Mouse (Mus musculus) embryonic facial prominence, embryonic 14.5 days (tissue): ENCODE measurements around the gene Irf8. TPM values are rescaled to one million over a fixed set of nuclear protein-coding genes. Genes with fewer than 3 reads are reported as not detected.

Source experiments
- ATAC-seq: fragments of 200-750 bp; cut with Nextera tagmentation; 2 replicates; pipeline ENCODE4 v1.8.0; 2017; ENCODE audit warnings: low read depth, moderate number of reproducible peaks, moderate TSS enrichment
- DNase-seq: peaks from one replicate; pipeline ENCODE4 v3.0.0-alpha.2; 2015; ENCODE audit warnings: low spot score
- H3K27ac ChIP-seq: fragments of 300-500 bp; sonication (generic); replicated peaks from 2 replicates; pipeline ENCODE4 v1.5.1; 2014; ENCODE audit warnings: low read depth, mild to moderate bottlenecking, low read length, moderate library complexity
- H3K27me3 ChIP-seq: fragments of 300-500 bp; sonication (generic); replicated peaks from 2 replicates; pipeline ENCODE4 v1.6.1; 2014; ENCODE audit warnings: low read length; ENCODE audit not compliant: control insufficient read depth, insufficient read depth
- H3K36me3 ChIP-seq: fragments of 300-500 bp; sonication (generic); 2 replicates; pipeline ENCODE4 v1.6.1; 2014; ENCODE audit warnings: low read length, mixed read lengths; ENCODE audit not compliant: control insufficient read depth, insufficient read depth
- H3K4me1 ChIP-seq: fragments of 300-500 bp; sonication (generic); 2 replicates; pipeline ENCODE4 v1.6.1; 2014; ENCODE audit warnings: antibody characterized with exemption, low read length; ENCODE audit not compliant: control insufficient read depth, insufficient read depth
- H3K4me2 ChIP-seq: fragments of 300-500 bp; sonication (generic); 2 replicates; pipeline ENCODE4 v1.6.1; 2014; ENCODE audit warnings: low read depth, mild to moderate bottlenecking, low read length, moderate library complexity, mixed read lengths
- H3K4me3 ChIP-seq: fragments of 300-500 bp; sonication (generic); 2 replicates; pipeline ENCODE4 v1.5.1; 2014; ENCODE audit warnings: low read depth, mild to moderate bottlenecking, low read length
- H3K9ac ChIP-seq: fragments of 300-500 bp; sonication (generic); 2 replicates; pipeline ENCODE4 v1.6.1; 2014; ENCODE audit warnings: low read depth, mild to moderate bottlenecking, low read length, moderate library complexity, mixed read lengths
- H3K9me3 ChIP-seq: fragments of 300-500 bp; sonication (generic); 2 replicates; pipeline ENCODE4 v1.6.1; 2016; ENCODE audit warnings: low read length; ENCODE audit not compliant: control insufficient read depth
- WGBS: fragments of 180-500 bp; shearing (Covaris S2); extraction: QIAGEN DNeasy Blood & Tissue Kit; methylation state at CpG from one replicate; pipeline ENCODE4 v1.1.7; 2014; 5-methylcytosine and 5-hydroxymethylcytosine counted together
- polyA plus RNA-seq: library from polyadenylated mRNA; unstranded; fragments of >200 nt; fragmentation: Nextera tagmentation; extraction: Ambion mirVana; gene quantifications from 2 replicates; pipeline ENCODE4 v1.2.1, GENCODE M21; 2014

Irf8 gene
- polyA plus RNA-seq, 1 experiment from 2014 or later, result 7.4 TPM

DNA sequence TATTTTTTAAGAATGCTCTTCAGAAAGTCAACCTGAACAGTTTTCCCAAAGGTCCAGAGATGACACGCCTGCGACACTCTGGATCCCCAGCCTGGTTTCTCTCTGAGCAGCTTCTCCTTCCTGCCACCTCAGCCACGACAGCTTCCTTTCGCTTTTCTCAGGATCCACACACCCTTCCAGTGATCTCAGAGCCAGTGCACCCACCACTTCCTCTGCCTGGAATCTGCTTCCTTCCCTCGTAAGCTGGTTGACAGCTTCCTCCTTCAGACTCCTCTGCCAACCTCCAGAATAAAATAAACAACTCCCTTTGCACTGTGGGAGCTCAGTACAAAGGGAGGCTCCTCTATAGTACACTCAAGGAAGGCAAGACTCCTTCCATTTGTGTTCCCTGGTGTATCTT lies 27.1 kb downstream of the Irf8 start:
- DNase-seq (no peak), ATAC-seq (no peak)
- no peak overlapping the region for H3K27ac ChIP-seq
- no peak overlapping the region for H3K4me2 ChIP-seq
- no peaks in the 10 kb centered on the region for H3K9me3 ChIP-seq
- H3K4me3 ChIP-seq, result no peak overlapping the region
- H3K27me3 ChIP-seq, result no peaks in the 10 kb centered on the region
- WGBS, result 72% methylated on average over 5 of the region's 5 CpGs
- H3K9ac ChIP-seq, result no peak overlapping the region
- H3K36me3 ChIP-seq, result no peaks in the 10 kb centered on the region
- H3K4me1 ChIP-seq, result no peaks in the 10 kb centered on the region

DNA sequence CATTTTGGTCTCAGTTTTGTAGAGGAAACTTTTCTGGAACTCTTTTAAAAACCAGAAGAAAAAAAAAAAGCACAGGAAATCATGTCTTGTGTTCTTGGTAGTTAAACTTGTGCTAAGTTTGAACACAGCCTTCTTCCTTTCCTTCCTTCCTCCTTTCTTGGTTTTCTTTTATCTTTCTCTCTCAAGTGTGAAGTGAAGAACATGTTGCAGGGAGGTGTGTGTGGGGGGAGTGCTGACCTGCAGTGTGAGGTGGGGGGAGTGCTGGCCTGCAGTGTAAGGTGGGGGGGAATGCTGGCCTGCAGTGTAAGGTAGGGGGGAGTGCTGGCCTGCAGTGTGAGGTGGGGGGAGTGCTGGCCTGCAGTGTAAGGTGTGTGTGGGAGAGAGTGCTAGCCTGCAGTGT lies 28.5 kb downstream of the Irf8 start:
- H3K4me2 ChIP-seq, result no peak overlapping the region
- no peak for ATAC-seq

GRCm38 (mm10) chr8:120766622-120767021 lies 30.5 kb downstream of the Irf8 start:
- ATAC-seq, result no peak
- H3K9me3 ChIP-seq, result no peaks in the 10 kb centered on the region
- H3K4me3 ChIP-seq, result no peak overlapping the region

More for the DNA sequence above, 28.5 kb downstream of the Irf8 start:
- Histone ChIP-seq H3K9ac (no peak overlapping the region), H3K27me3 (no peaks in the 10 kb centered on the region), H3K9me3 (no peaks in the 10 kb centered on the region), H3K4me1 (no peaks in the 10 kb centered on the region), H3K4me3 (no peak overlapping the region), H3K36me3 (no peaks in the 10 kb centered on the region), H3K27ac (no peak overlapping the region)
- DNase-seq, result no peak

GRCm38 (mm10) chr8:120768454-120769218 lies 32.5 kb downstream of the Irf8 start:
- H3K36me3 ChIP-seq, result no peaks in the 10 kb centered on the region
- no peak for ATAC-seq

More at GRCm38 (mm10) chr8:120766622-120767021, 30.5 kb downstream of the Irf8 start:
- H3K36me3 ChIP-seq, result no peaks in the 10 kb centered on the region
- no peak overlapping the region for H3K9ac ChIP-seq
- 48% methylated on average over 3 of the region's 3 CpGs for WGBS
- no peak overlapping the region for H3K4me2 ChIP-seq
- DNase-seq, result no peak
- H3K27ac ChIP-seq, result no peak overlapping the region
- H3K27me3 ChIP-seq, result no peaks in the 10 kb centered on the region
- no peaks in the 10 kb centered on the region for H3K4me1 ChIP-seq

GRCm38 (mm10) chr8:120777184-120777583 lies 41.0 kb downstream of the Irf8 start:
- Histone ChIP-seq H3K36me3 (no peaks in the 10 kb centered on the region), H3K4me3 (no peak overlapping the region), H3K9ac (no peak overlapping the region), H3K27ac (no peak overlapping the region), H3K4me2 (no peak overlapping the region), H3K9me3 (no peaks in the 10 kb centered on the region), H3K4me1 (no peaks in the 10 kb centered on the region), H3K27me3 (no peaks in the 10 kb centered on the region; the same call in 1 of the 2 replicates)
- DNase-seq, result no peak
- WGBS, result 88% methylated on average over 10 of the region's 10 CpGs
- no peak for ATAC-seq

More at GRCm38 (mm10) chr8:120768454-120769218, 32.5 kb downstream of the Irf8 start:
- Histone ChIP-seq H3K9ac (no peak overlapping the region), H3K27me3 (no peaks in the 10 kb centered on the region), H3K4me1 (no peaks in the 10 kb centered on the region), H3K4me3 (no peak overlapping the region), H3K9me3 (no peaks in the 10 kb centered on the region), H3K27ac (no peak overlapping the region), H3K4me2 (no peak overlapping the region)
- WGBS, result 67% methylated on average over 12 of the region's 12 CpGs
- DNase-seq, result no peak

GRCm38 (mm10) chr8:120777732-120778131 lies 41.6 kb downstream of the Irf8 start:
- no peak overlapping the region for H3K27ac ChIP-seq
- no peaks in the 10 kb centered on the region for H3K36me3 ChIP-seq
- ATAC-seq, result peak; percentile 60
- no peaks in the 10 kb centered on the region for H3K9me3 ChIP-seq
- WGBS, result 38% methylated on average over 13 of the region's 13 CpGs
- no peak overlapping the region for H3K9ac ChIP-seq
- no peak overlapping the region for H3K4me2 ChIP-seq
- H3K4me1 ChIP-seq, result no peaks in the 10 kb centered on the region
- DNase-seq, result peak; percentile 73
- H3K27me3 ChIP-seq, result no peaks in the 10 kb centered on the region; the same call in 1 of the 2 replicates
- H3K4me3 ChIP-seq, result no peak overlapping the region

- no peak overlapping the region for H3K9ac ChIP-seq
- WGBS, result 86% methylated on average over 7 of the region's 7 CpGs
- DNase-seq (no peak), ATAC-seq (no peak)
- no peak overlapping the region for H3K4me2 ChIP-seq
- no peak overlapping the region for H3K27ac ChIP-seq
- no peaks in the 10 kb centered on the region; the same call in 1 of the 2 replicates for H3K27me3 ChIP-seq
- H3K4me3 ChIP-seq, result no peak overlapping the region
- no peaks in the 10 kb centered on the region for H3K4me1 ChIP-seq
- no peaks in the 10 kb centered on the region for H3K36me3 ChIP-seq
- H3K9me3 ChIP-seq, result no peaks in the 10 kb centered on the region
Measured at GRCm38 (mm10) chr8:120779106-120779505, 42.9 kb downstream of the Irf8 start.

GRCm38 (mm10) chr8:120783781-120784180 lies 47.6 kb downstream of the Irf8 start:
- Histone ChIP-seq H3K9ac (no peak overlapping the region), H3K4me1 (no peaks in the 10 kb centered on the region), H3K36me3 (no peaks in the 10 kb centered on the region), H3K4me2 (no peak overlapping the region), H3K27me3 (no peaks in the 10 kb centered on the region), H3K9me3 (no peaks in the 10 kb centered on the region), H3K27ac (no peak overlapping the region), H3K4me3 (no peak overlapping the region)
- DNase-seq (no peak), ATAC-seq (no peak)
- 79% methylated on average over 4 of the region's 4 CpGs for WGBS

DNA sequence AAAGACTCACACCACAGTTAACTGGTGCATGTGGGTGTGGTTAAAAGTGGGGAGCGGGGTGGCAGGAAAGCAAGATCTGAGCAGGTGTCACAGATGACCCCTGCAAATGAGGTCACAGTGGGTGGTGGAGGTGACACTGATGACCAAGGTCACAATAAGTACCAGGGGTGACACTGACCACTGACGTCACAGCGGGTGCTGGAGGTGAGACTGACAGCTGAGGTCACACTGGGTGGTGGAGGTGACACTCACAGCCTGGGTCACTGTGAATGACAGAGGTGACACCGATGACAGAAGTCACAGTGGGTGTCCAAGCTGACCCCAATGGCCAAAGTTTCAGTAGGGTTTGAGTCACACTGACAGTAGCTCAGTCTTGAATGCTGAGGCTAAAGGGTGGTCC lies 50.6 kb downstream of the Irf8 start:
- DNase-seq (no peak), ATAC-seq (no peak)
- H3K36me3 ChIP-seq, result no peaks in the 10 kb centered on the region
- no peaks in the 10 kb centered on the region for H3K27me3 ChIP-seq
- no peak overlapping the region for H3K4me3 ChIP-seq
- H3K9ac ChIP-seq, result no peak overlapping the region
- no peak overlapping the region for H3K27ac ChIP-seq
- no peak overlapping the region for H3K4me2 ChIP-seq
- no peaks in the 10 kb centered on the region for H3K9me3 ChIP-seq
- H3K4me1 ChIP-seq, result no peaks in the 10 kb centered on the region
- WGBS, result 81% methylated on average over 4 of the region's 4 CpGs
